Mouse (Mus musculus) limb, embryonic 12.5 days (tissue): ENCODE measurements at regions not wholly inside any gene's neighbourhood (a gene's known extent, or its start where the extent isn't known, plus 50 kb on each side); places are given as distances from the start of the nearest gene placed in this dataset.

Source experiments
- ATAC-seq: fragments of 200-750 bp; cut with Nextera tagmentation; 2 replicates; pipeline ENCODE4 v1.8.0; 2017; ENCODE audit warnings: low read depth, moderate TSS enrichment; ENCODE audit not compliant: insufficient number of reproducible peaks, insufficient read depth, low FRiP score, low TSS enrichment
- H3K27ac ChIP-seq: fragments of 300-500 bp; sonication (generic); 2 replicates; pipeline ENCODE4 v1.5.1; 2016; ENCODE audit warnings: mild to moderate bottlenecking, moderate library complexity
- H3K27me3 ChIP-seq: fragments of 300-500 bp; sonication (generic); 2 replicates; pipeline ENCODE4 v1.6.1; 2016; ENCODE audit warnings: mild to moderate bottlenecking, moderate library complexity
- H3K36me3 ChIP-seq: fragments of 300-500 bp; sonication (generic); 2 replicates; pipeline ENCODE4 v1.6.1; 2016; ENCODE audit warnings: mild to moderate bottlenecking, moderate library complexity
- H3K4me1 ChIP-seq: fragments of 300-500 bp; sonication (generic); replicated peaks from 2 replicates; pipeline ENCODE4 v1.6.1; 2016
- H3K4me2 ChIP-seq: fragments of 300-500 bp; sonication (generic); 2 replicates; pipeline ENCODE4 v1.6.1; 2016; ENCODE audit warnings: mild to moderate bottlenecking, moderate library complexity
- H3K4me3 ChIP-seq: fragments of 300-500 bp; sonication (generic); replicated peaks from 2 replicates; pipeline ENCODE4 v1.5.1; 2016; ENCODE audit warnings: mild to moderate bottlenecking
- H3K9ac ChIP-seq: fragments of 300-500 bp; sonication (generic); replicated peaks from 2 replicates; pipeline ENCODE4 v1.6.1; 2016; ENCODE audit warnings: mild to moderate bottlenecking, moderate library complexity
- H3K9me3 ChIP-seq: fragments of 300-500 bp; sonication (generic); 2 replicates; pipeline ENCODE4 v1.6.1; 2016; ENCODE audit warnings: mild to moderate bottlenecking, moderate library complexity
- WGBS: fragments of 180-500 bp; shearing (Covaris S2); methylation state at CpG from one replicate; pipeline ENCODE4 v1.1.7; 2016; 5-methylcytosine and 5-hydroxymethylcytosine counted together

GRCm38 (mm10) chr5:51397528-51397927 lies 170.0 kb downstream of the Ppargc1a start:
- ATAC-seq, result no peak
- H3K36me3 ChIP-seq, result no peaks in the 10 kb centered on the region
- no peak overlapping the region for H3K4me2 ChIP-seq
- H3K27ac ChIP-seq, result no peak overlapping the region
- H3K27me3 ChIP-seq, result no peaks in the 10 kb centered on the region
- WGBS, result 77% methylated on average over 5 of the region's 5 CpGs
- H3K9me3 ChIP-seq, result no peaks in the 10 kb centered on the region
- H3K4me1 ChIP-seq, result no peaks in the 10 kb centered on the region
- H3K9ac ChIP-seq, result no peak overlapping the region
- H3K4me3 ChIP-seq, result no peak overlapping the region

- H3K4me3 ChIP-seq, result no peak overlapping the region
- no peak overlapping the region for H3K9ac ChIP-seq
- H3K4me1 ChIP-seq, result no peaks in the 10 kb centered on the region
- no peak for ATAC-seq
- no peaks in the 10 kb centered on the region for H3K27me3 ChIP-seq
- no peak overlapping the region for H3K27ac ChIP-seq
- H3K4me2 ChIP-seq, result no peak overlapping the region
- no peaks in the 10 kb centered on the region for H3K9me3 ChIP-seq
- H3K36me3 ChIP-seq, result no peaks in the 10 kb centered on the region
- WGBS, result 92% methylated on average over 8 of the region's 8 CpGs
These were observed 176.2 kb downstream of the Ppargc1a start for GRCm38 (mm10) chr5:51391319-51391718.

- whole genome bisulfite sequencing, result 50% methylated on average over 2 of the region's 2 CpGs
These were observed 179.8 kb downstream of the Ppargc1a start for GRCm38 (mm10) chr5:51387751-51388150.

GRCm38 (mm10) chr5:51386409-51386808 lies 181.1 kb downstream of the Ppargc1a start:
- H3K9me3 ChIP-seq, result no peaks in the 10 kb centered on the region
- H3K36me3 ChIP-seq, result no peaks in the 10 kb centered on the region
- H3K4me2 ChIP-seq, result no peak overlapping the region
- no peak overlapping the region for H3K4me3 ChIP-seq
- H3K27me3 ChIP-seq, result no peaks in the 10 kb centered on the region
- no peak overlapping the region for H3K27ac ChIP-seq
- 82% methylated on average over 3 of the region's 3 CpGs for WGBS
- H3K9ac ChIP-seq, result no peak overlapping the region
- H3K4me1 ChIP-seq, result no peaks in the 10 kb centered on the region
- ATAC-seq, result no peak

More at GRCm38 (mm10) chr5:51387751-51388150, 179.8 kb downstream of the Ppargc1a start:
- Histone ChIP-seq H3K36me3 (no peaks in the 10 kb centered on the region), H3K27ac (no peak overlapping the region), H3K4me1 (no peaks in the 10 kb centered on the region), H3K9ac (no peak overlapping the region), H3K27me3 (no peaks in the 10 kb centered on the region), H3K4me2 (no peak overlapping the region), H3K4me3 (no peak overlapping the region), H3K9me3 (no peaks in the 10 kb centered on the region)
- no peak for ATAC-seq

GRCm38 (mm10) chr5:51384278-51384677 lies 183.2 kb downstream of the Ppargc1a start:
- WGBS, result 86% methylated on average over 6 of the region's 6 CpGs
- no peaks in the 10 kb centered on the region for H3K27me3 ChIP-seq
- H3K36me3 ChIP-seq, result no peaks in the 10 kb centered on the region
- no peak overlapping the region for H3K4me3 ChIP-seq
- no peaks in the 10 kb centered on the region for H3K4me1 ChIP-seq
- no peak overlapping the region for H3K27ac ChIP-seq
- H3K4me2 ChIP-seq, result no peak overlapping the region
- no peak for ATAC-seq
- no peak overlapping the region for H3K9ac ChIP-seq
- no peaks in the 10 kb centered on the region for H3K9me3 ChIP-seq

- Histone ChIP-seq H3K4me2 (no peak overlapping the region), H3K4me1 (peaks cover 6% of the 10 kb centered on the region), H3K9ac (no peak overlapping the region), H3K27me3 (no peaks in the 10 kb centered on the region), H3K27ac (no peak overlapping the region), H3K4me3 (no peak overlapping the region), H3K36me3 (no peaks in the 10 kb centered on the region), H3K9me3 (no peaks in the 10 kb centered on the region)
- WGBS, result 88% methylated on average over 1 of the region's 1 CpGs
- ATAC-seq, result no peak
These were observed 208.4 kb downstream of the Ppargc1a start for GRCm38 (mm10) chr5:51359101-51359500.

- H3K36me3 ChIP-seq, result no peaks in the 10 kb centered on the region
- no peaks in the 10 kb centered on the region; the same call in 1 of the 2 replicates for H3K4me1 ChIP-seq
- H3K27me3 ChIP-seq, result no peaks in the 10 kb centered on the region
- ATAC-seq, result no peak; the same call in 1 of the 2 replicates
- H3K4me2 ChIP-seq, result no peak overlapping the region
- no peak overlapping the region for H3K27ac ChIP-seq
- no peaks in the 10 kb centered on the region for H3K9me3 ChIP-seq
- 53% methylated on average over 2 of the region's 2 CpGs for WGBS
- no peak overlapping the region for H3K9ac ChIP-seq
- no peak overlapping the region for H3K4me3 ChIP-seq
These were observed 219.3 kb downstream of the Ppargc1a start for GRCm38 (mm10) chr5:51348256-51348655.

GRCm38 (mm10) chr5:51329142-51329541 lies 238.4 kb downstream of the Ppargc1a start:
- H3K27ac ChIP-seq, result no peak overlapping the region
- H3K4me3 ChIP-seq, result no peak overlapping the region
- H3K9me3 ChIP-seq, result no peaks in the 10 kb centered on the region
- no peak for ATAC-seq
- H3K4me2 ChIP-seq, result no peak overlapping the region
- no peaks in the 10 kb centered on the region for H3K36me3 ChIP-seq
- WGBS, result 87% methylated on average over 3 of the region's 3 CpGs
- H3K9ac ChIP-seq, result no peak overlapping the region
- H3K4me1 ChIP-seq, result no peaks in the 10 kb centered on the region
- H3K27me3 ChIP-seq, result no peaks in the 10 kb centered on the region

GRCm38 (mm10) chr5:51289191-51289590 lies 278.3 kb downstream of the Ppargc1a start:
- Histone ChIP-seq H3K9me3 (no peaks in the 10 kb centered on the region), H3K9ac (no peak overlapping the region), H3K4me1 (no peaks in the 10 kb centered on the region), H3K4me2 (no peak overlapping the region), H3K4me3 (no peak overlapping the region), H3K36me3 (no peaks in the 10 kb centered on the region), H3K27ac (no peak overlapping the region), H3K27me3 (no peaks in the 10 kb centered on the region)
- no peak for ATAC-seq
- 72% methylated on average over 1 of the region's 1 CpGs for WGBS

GRCm38 (mm10) chr5:51288234-51288633 lies 279.3 kb downstream of the Ppargc1a start:
- Histone ChIP-seq H3K27ac (no peak overlapping the region), H3K27me3 (no peaks in the 10 kb centered on the region), H3K9ac (no peak overlapping the region), H3K4me3 (no peak overlapping the region), H3K4me1 (no peaks in the 10 kb centered on the region), H3K4me2 (no peak overlapping the region), H3K9me3 (no peaks in the 10 kb centered on the region), H3K36me3 (no peaks in the 10 kb centered on the region)
- no peak for ATAC-seq
- 74% methylated on average over 2 of the region's 2 CpGs for WGBS

- Histone ChIP-seq H3K27me3 (no peaks in the 10 kb centered on the region), H3K36me3 (no peaks in the 10 kb centered on the region), H3K4me3 (no peak overlapping the region), H3K4me2 (no peak overlapping the region), H3K27ac (no peak overlapping the region), H3K4me1 (no peaks in the 10 kb centered on the region), H3K9me3 (no peaks in the 10 kb centered on the region), H3K9ac (no peak overlapping the region)
- 51% methylated on average over 2 of the region's 2 CpGs for WGBS
- ATAC-seq, result no peak
These were observed 326.4 kb downstream of the Ppargc1a start for GRCm38 (mm10) chr5:51241156-51241555.

GRCm38 (mm10) chr5:51234004-51234355 lies 333.5 kb downstream of the Ppargc1a start:
- H3K9me3 ChIP-seq, result no peaks in the 10 kb centered on the region
- no peaks in the 10 kb centered on the region for H3K36me3 ChIP-seq
- H3K4me2 ChIP-seq, result no peak overlapping the region
- 88% methylated on average over 2 of the region's 2 CpGs for WGBS
- H3K4me1 ChIP-seq, result no peaks in the 10 kb centered on the region
- no peak overlapping the region for H3K27ac ChIP-seq
- H3K27me3 ChIP-seq, result no peaks in the 10 kb centered on the region
- no peak overlapping the region for H3K4me3 ChIP-seq
- ATAC-seq, result no peak
- no peak overlapping the region for H3K9ac ChIP-seq
